Mouse (Mus musculus) heart, embryonic 15.5 days (tissue): ENCODE data around the gene Col4a2. TPM values are rescaled to one million over a fixed set of nuclear protein-coding genes. Genes with fewer than 3 reads are reported as not detected.

Source experiments
- ATAC-seq: fragments of 200-750 bp; cut with Nextera tagmentation; replicated peaks from 2 replicates; pipeline ENCODE4 v1.8.0; 2017; ENCODE audit warnings: low read depth, moderate TSS enrichment; ENCODE audit not compliant: insufficient number of reproducible peaks, insufficient read depth, low FRiP score
- H3K27ac ChIP-seq: fragments of 300-500 bp; sonication (generic); 2 replicates; pipeline ENCODE4 v1.5.1; 2015; ENCODE audit warnings: mild to moderate bottlenecking, inconsistent platforms
- H3K27me3 ChIP-seq: fragments of 300-500 bp; sonication (generic); 2 replicates; pipeline ENCODE4 v1.6.1; 2015; ENCODE audit warnings: inconsistent platforms
- H3K36me3 ChIP-seq: fragments of 300-500 bp; sonication (generic); 2 replicates; pipeline ENCODE4 v1.6.1; 2015; ENCODE audit warnings: mild to moderate bottlenecking, inconsistent platforms
- H3K4me1 ChIP-seq: fragments of 300-500 bp; sonication (generic); replicated peaks from 2 replicates; pipeline ENCODE4 v1.6.1; 2015; ENCODE audit warnings: inconsistent platforms
- H3K4me2 ChIP-seq: fragments of 300-500 bp; sonication (generic); 2 replicates; pipeline ENCODE4 v1.6.1; 2015; ENCODE audit warnings: inconsistent platforms, mild to moderate bottlenecking, moderate library complexity
- H3K4me3 ChIP-seq: fragments of 300-500 bp; sonication (generic); 2 replicates; pipeline ENCODE4 v1.5.1; 2015; ENCODE audit warnings: mild to moderate bottlenecking, inconsistent platforms
- H3K9ac ChIP-seq: fragments of 300-500 bp; sonication (generic); 2 replicates; pipeline ENCODE4 v1.6.1; 2015; ENCODE audit warnings: mild to moderate bottlenecking, inconsistent platforms
- H3K9me3 ChIP-seq: fragments of 300-500 bp; sonication (generic); replicated peaks from 2 replicates; pipeline ENCODE4 v1.6.1; 2016; ENCODE audit warnings: inconsistent platforms
- WGBS: fragments of 180-500 bp; shearing (Covaris S2); methylation state at CpG from one replicate; pipeline ENCODE4 v1.1.7; 2015; ENCODE audit warnings: mixed read lengths; 5-methylcytosine and 5-hydroxymethylcytosine counted together
- polyA plus RNA-seq: library from polyadenylated mRNA; unstranded; fragments of >200 nt; fragmentation: Nextera tagmentation; extraction: Ambion mirVana; gene quantifications from 2 replicates; pipeline ENCODE4 v1.2.1, GENCODE M21; 2015

Col4a2 gene
- polyA plus RNA-seq, 1 experiment from 2014 or later, result 89.8 TPM

DNA sequence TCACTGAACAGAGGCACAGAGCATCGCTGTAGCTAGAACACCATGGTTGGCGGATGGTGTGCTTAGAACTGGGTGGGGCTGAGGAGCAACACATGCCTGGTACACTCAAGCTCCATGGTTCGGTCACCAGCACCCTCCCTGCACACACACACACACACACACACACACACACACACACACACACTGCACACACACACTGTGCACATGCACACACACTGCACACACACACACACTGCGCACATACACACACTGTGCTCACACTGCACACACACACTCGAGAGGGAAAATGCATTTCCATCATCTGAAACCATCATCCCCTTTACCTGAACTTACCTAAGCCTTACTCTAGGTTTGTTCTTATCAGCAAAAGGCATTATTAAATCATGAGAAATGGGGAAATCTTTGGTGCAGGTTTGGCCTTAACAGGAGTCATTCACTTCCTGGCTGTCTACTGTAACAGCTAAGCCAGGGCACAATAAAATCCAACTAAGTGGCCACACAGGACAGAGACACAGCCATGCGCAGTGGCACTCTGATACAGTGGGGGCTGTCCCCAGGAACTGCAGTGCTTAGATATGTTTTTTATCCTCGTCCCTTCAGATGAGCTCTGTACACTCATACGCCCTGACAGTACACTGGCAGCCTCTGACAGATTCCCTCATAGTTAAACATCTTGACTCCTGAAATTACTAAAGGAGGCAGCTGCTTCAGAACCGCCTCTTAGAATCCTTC, 49.1 kb downstream of the Col4a2 start:
- Histone ChIP-seq H3K27me3 (no peaks in the 10 kb centered on the region), H3K9ac (no peak overlapping the region), H3K36me3 (no peaks in the 10 kb centered on the region), H3K4me1 (peaks cover 71% of the 10 kb centered on the region), H3K27ac (peak overlapping the region; percentile 61), H3K4me3 (no peak overlapping the region), H3K9me3 (no peaks in the 10 kb centered on the region), H3K4me2 (no peak overlapping the region)
- WGBS, result 66% methylated on average over 9 of the region's 9 CpGs
- no peak for ATAC-seq

DNA sequence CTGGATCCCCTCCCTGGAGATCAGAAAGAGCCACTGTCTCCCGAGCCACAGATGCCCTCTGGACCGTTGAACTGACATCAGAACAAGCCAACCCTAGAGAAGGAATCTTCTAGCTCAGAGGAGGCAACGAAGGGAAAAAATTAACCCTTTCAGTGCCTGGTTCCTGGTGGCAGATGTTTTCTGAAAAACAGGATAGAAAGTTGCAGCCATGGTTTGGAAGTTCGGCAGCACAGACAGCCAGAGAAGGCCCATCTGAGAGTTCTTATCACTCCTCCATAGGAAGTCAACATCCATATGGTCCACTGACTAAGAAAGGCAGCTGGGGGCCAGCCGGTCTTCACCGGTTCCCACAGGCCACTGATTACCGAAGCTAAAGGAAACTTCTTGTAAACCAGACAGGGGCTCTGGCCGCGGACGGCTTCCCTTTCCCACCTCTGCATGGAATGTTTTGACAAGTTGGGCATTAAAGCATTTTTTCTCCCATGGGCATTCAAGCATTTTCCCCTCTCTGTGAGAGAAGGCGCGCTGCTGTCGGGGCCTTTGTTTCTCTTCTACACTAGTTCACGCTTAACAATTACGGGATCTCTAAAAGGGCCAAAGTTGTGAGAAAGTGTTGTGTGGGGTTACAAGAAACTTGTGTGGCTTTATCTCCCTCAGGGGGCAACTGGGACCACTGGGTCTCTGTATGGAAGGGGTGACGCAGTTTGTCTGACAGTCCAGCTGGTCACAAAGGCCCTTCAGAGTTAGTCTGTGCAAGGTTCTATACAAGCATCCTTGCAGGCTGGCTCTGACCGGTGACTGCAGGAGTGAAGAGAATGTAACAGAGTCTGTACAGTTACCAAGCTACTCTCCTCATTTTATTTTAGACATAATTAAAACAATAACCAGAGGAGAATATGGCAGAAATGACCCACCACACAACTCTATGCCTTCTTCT, 49.9 kb downstream of the Col4a2 start:
- 39% methylated on average over 17 of the region's 17 CpGs for WGBS
- Histone ChIP-seq H3K4me3 (no peak overlapping the region), H3K27ac (peak overlapping the region; percentile 61), H3K9ac (0 out of 2 replicates have a peak overlapping the region, but pooled peaks have one; percentile 12), H3K27me3 (no peaks in the 10 kb centered on the region), H3K36me3 (no peaks in the 10 kb centered on the region), H3K4me1 (peaks cover 68% of the 10 kb centered on the region), H3K9me3 (no peaks in the 10 kb centered on the region), H3K4me2 (no peak overlapping the region)
- ATAC-seq, result no peak; the same call in 1 of the 2 replicates

DNA sequence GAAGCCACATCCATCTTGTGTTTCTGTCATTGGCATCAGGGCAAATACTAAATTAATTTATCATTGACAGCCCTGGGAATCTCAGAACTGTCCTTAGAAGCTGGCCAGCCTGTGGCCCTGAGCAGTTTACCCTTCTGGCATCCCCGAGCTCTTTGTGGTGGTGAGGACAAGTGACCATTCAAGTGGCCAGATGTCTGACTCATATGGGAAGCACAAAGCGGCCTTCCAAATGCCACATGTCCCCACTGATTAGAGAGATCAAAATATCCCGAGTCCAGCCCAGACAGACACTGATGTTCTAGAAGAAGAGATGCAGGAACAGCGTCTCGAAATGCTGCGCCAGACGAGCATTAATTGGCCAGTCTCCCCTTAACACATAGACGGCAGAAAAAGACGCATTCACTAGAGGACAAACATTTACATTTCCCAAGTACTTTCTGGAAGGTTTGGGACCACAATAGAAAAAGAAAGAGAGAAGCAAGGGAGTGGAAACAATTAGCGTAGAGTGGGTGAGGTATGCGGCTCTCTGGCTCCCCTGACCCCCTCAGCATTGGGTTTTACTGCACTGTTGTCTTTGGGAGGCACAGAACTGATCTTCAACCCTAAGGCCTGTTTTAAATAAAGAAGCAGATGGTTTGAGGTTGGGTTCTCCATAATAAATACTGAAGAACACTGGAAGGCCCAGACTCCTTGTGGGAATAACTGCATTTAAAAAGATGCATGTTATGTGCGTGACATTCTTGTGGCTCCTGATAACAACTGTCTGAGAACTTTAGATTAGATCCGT, 50.9 kb downstream of the Col4a2 start:
- Histone ChIP-seq H3K4me2 (no peak overlapping the region), H3K27me3 (no peaks in the 10 kb centered on the region), H3K4me1 (peaks cover 59% of the 10 kb centered on the region), H3K9ac (no peak overlapping the region), H3K36me3 (no peaks in the 10 kb centered on the region), H3K9me3 (no peaks in the 10 kb centered on the region), H3K27ac (peak overlapping the region; percentile 61), H3K4me3 (no peak overlapping the region)
- 48% methylated on average over 13 of the region's 13 CpGs for WGBS
- ATAC-seq, result no peak

DNA sequence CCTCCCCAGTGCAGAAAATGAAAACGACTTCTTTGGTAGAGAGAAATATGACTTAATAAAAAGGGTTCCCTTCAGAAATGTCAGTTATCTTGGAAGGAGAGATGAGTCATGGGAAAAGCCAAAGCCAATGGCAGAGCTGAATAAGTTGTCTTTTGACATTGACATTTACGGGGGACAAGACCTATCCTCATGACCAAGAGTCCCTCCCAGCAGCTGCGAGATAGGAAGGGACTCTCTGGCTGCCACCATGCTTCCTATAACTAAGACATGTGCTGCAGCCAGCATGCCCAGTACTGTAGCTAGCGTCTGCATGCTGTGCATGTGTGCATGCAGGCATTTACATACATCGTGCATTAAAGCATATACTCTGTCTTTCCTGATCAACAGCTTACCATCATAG, 53.6 kb downstream of the Col4a2 start:
- Histone ChIP-seq H3K4me1 (peaks cover 51% of the 10 kb centered on the region), H3K4me2 (no peak overlapping the region), H3K9me3 (no peaks in the 10 kb centered on the region), H3K27ac (0 out of 2 replicates have a peak overlapping the region, but pooled peaks have one; percentile 3), H3K9ac (no peak overlapping the region), H3K27me3 (no peaks in the 10 kb centered on the region), H3K36me3 (no peaks in the 10 kb centered on the region), H3K4me3 (no peak overlapping the region)
- no peak for ATAC-seq
- WGBS, result 70% methylated on average over 5 of the region's 5 CpGs

DNA sequence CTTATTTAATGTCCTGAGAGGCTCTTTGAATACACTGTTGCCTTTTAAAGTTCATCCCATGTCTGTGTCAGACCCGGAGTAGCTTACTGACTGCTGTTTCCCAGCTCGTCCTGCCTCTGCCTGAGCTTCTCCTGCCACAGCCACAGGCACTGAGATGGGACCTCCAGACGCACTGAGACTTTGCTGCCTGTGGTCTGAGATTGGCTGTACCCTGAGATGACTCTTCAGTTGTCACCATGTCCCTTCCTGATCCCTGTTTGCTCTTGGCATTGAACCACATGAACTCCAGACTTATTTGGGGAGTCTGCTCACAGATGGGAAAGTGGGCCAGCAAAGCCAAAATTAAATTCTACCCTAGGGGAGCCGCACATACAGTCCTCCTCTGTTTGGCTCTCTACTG, 54.1 kb downstream of the Col4a2 start:
- peaks cover 54% of the 10 kb centered on the region for H3K4me1 ChIP-seq
- H3K27me3 ChIP-seq, result no peaks in the 10 kb centered on the region
- no peaks in the 10 kb centered on the region for H3K36me3 ChIP-seq
- no peak overlapping the region for H3K4me2 ChIP-seq
- no peak for ATAC-seq
- H3K27ac ChIP-seq, result peak overlapping the region; percentile 56; the same call in 1 of the 2 replicates
- 57% methylated on average over 4 of the region's 4 CpGs for WGBS
- H3K4me3 ChIP-seq, result no peak overlapping the region
- H3K9ac ChIP-seq, result no peak overlapping the region
- H3K9me3 ChIP-seq, result no peaks in the 10 kb centered on the region

DNA sequence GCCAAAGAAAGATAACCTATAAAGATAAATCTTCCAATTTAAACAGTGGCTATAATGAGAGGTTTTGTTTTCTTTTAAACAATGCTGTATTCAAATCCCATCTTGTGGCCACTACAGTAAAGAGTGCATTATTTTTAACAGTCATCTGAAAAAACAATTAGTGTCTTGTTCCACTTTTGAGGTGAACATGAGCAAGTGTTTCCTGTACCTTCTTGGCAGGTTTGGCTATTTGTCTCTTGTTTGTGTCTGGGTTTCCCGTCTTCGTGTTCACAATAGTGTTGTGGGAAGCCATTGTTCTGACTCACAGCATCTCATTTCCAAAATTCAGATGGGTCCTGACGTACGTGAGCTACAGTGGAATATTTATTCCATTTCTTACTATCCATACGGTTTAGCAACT, 55.1 kb downstream of the Col4a2 start:
- Histone ChIP-seq H3K4me2 (no peak overlapping the region), H3K27me3 (no peaks in the 10 kb centered on the region), H3K4me1 (peaks cover 45% of the 10 kb centered on the region), H3K27ac (no peak overlapping the region), H3K9ac (no peak overlapping the region), H3K4me3 (no peak overlapping the region), H3K9me3 (no peaks in the 10 kb centered on the region), H3K36me3 (no peaks in the 10 kb centered on the region)
- 80% methylated on average over 5 of the region's 5 CpGs for WGBS
- ATAC-seq, result no peak

DNA sequence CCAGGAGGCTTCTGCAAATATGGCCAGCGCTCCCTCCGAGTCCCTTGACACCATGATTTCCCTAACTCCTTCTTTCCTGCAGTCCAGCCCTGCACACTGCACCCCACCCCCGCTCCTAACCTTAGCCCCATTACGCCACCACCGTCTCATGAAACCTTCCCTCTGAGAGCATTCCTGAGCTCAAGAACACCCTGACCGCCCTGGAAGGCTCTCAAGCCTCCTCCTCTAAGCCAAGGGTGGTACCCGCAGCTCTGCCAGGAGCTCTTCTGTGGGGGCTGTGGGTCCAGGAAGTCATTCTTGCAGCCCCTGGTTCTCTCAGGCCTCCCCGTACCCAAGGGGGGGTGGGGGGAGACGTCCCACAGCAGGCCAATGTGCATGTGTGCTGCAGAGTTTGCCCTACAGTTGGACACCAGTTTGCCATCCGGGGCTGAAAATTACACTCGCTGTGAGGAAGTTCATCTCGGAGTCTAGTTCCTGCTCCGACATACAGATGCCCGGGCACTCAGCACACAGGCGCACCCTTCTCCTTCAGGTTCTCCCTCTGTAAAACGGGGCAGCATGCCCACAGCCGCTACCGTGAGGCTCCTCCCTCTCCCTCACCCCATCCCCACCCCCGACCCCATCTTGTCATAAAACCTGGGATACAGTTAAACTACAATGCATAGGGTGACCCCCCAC, 57.1 kb downstream of the Col4a2 start:
- WGBS, result 73% methylated on average over 19 of the region's 19 CpGs
- Histone ChIP-seq H3K4me3 (no peak overlapping the region), H3K36me3 (no peaks in the 10 kb centered on the region), H3K27me3 (no peaks in the 10 kb centered on the region), H3K9me3 (no peaks in the 10 kb centered on the region), H3K9ac (no peak overlapping the region), H3K4me2 (no peak overlapping the region), H3K4me1 (peaks cover 43% of the 10 kb centered on the region), H3K27ac (0 out of 2 replicates have a peak overlapping the region, but pooled peaks have one; percentile 9)
- ATAC-seq, result 0 out of 2 replicates have a peak, but pooled peaks have one; percentile 3

DNA sequence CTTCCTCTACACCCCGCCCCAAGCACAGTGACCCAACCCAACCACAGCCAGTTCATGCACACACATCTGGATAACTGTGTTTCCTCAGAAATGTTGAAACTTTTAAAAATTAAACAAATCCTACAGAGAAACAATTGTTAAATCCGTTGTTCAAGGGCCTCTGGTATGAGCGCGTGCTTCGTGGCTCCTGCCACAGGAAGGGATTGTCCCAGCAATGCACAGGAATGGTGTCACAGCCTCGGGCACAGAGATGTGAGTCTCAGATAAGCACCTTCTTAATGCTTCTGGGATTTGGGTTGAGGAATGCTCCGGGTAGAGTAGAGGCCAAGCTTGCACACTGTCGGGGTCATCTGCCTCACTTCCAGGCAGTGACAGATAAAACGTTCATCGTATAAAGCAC, 58.7 kb downstream of the Col4a2 start:
- ATAC-seq, result no peak
- no peaks in the 10 kb centered on the region for H3K27me3 ChIP-seq
- H3K27ac ChIP-seq, result peak overlapping the region; percentile 31
- H3K9ac ChIP-seq, result no peak overlapping the region
- 59% methylated on average over 10 of the region's 10 CpGs for WGBS
- no peaks in the 10 kb centered on the region for H3K36me3 ChIP-seq
- no peak overlapping the region for H3K4me3 ChIP-seq
- peaks cover 49% of the 10 kb centered on the region for H3K4me1 ChIP-seq
- no peak overlapping the region for H3K4me2 ChIP-seq
- no peaks in the 10 kb centered on the region for H3K9me3 ChIP-seq

DNA sequence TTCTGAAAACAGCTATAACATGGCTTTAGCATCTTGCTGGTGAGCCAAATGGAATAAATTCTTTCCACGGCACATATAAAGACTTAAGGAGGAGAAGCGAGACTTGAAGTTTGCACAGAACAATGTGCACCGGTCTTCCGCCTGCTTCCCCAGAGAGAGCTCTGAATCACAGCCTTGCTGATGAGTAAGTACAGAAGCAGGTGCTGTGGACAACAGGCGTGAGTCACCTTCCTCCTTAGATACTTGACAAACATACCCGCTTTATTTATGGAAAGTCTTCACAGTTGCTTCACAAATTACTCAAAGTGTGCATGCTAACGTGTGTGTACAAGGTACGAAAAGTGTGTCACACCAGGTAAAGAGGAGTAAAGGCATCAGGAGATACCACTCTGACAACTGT, 59.5 kb downstream of the Col4a2 start:
- H3K9ac ChIP-seq, result no peak overlapping the region
- 80% methylated on average over 8 of the region's 8 CpGs for WGBS
- no peak overlapping the region for H3K4me2 ChIP-seq
- peaks cover 49% of the 10 kb centered on the region for H3K4me1 ChIP-seq
- no peaks in the 10 kb centered on the region for H3K36me3 ChIP-seq
- no peaks in the 10 kb centered on the region for H3K27me3 ChIP-seq
- no peak for ATAC-seq
- H3K9me3 ChIP-seq, result no peaks in the 10 kb centered on the region
- peak overlapping the region; percentile 31; the same call in 1 of the 2 replicates for H3K27ac ChIP-seq
- H3K4me3 ChIP-seq, result no peak overlapping the region

DNA sequence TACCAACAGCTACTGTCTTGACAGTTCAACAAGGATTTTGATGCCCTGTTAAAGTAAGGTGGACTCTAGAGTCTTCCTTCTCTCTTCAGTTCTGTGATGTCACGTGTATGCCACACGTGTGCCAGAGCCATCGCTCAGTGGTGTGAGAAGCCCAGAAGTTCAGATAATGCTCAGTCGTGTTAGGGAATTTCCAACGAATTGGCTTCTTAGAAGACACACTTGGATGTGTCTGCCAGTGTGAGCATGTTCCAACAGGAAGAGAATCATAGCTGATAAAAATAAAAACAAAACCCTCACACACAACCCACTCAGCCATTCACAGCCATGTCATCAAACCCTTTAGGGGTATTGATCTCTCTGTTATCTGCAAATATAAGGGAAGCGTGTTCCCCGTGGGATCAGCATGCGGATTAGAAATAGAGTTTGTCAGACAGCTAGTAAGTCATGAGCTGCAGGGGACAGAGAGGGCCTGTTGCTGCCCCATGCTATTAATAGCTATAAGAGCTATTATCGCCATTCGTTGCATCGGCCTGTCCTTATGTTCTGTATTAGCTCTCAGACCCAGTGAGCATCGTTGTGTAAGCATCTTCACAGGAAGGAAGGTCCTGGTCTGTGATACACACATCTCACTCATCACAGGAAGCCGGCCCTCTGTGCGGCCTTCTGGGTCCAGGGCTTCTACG, 61.2 kb downstream of the Col4a2 start:
- Histone ChIP-seq H3K36me3 (no peaks in the 10 kb centered on the region), H3K4me3 (no peak overlapping the region), H3K9ac (no peak overlapping the region), H3K27ac (peak overlapping the region; percentile 75), H3K27me3 (no peaks in the 10 kb centered on the region), H3K4me1 (peaks cover 54% of the 10 kb centered on the region), H3K9me3 (no peaks in the 10 kb centered on the region), H3K4me2 (no peak overlapping the region)
- no peak; the same call in 1 of the 2 replicates for ATAC-seq
- 45% methylated on average over 15 of the region's 15 CpGs for WGBS
